Mouse (Mus musculus) embryonic facial prominence, embryonic 15.5 days (tissue): ENCODE data around the gene Cavin3. TPM values are rescaled to one million over a fixed set of nuclear protein-coding genes. Genes with fewer than 3 reads are reported as not detected.

Experiments
- ATAC-seq: fragments of 200-750 bp; cut with Nextera tagmentation; 2 replicates; pipeline ENCODE4 v1.8.0; 2017; ENCODE audit warnings: low read depth, moderate TSS enrichment; ENCODE audit not compliant: insufficient number of reproducible peaks, low FRiP score, low TSS enrichment
- H3K27ac ChIP-seq: fragments of 300-500 bp; sonication (generic); replicated peaks from 2 replicates; pipeline ENCODE4 v1.5.1; 2015; ENCODE audit warnings: mild to moderate bottlenecking, inconsistent platforms
- H3K27me3 ChIP-seq: fragments of 300-500 bp; sonication (generic); 2 replicates; pipeline ENCODE4 v1.6.1; 2015; ENCODE audit warnings: inconsistent platforms
- H3K36me3 ChIP-seq: fragments of 300-500 bp; sonication (generic); 2 replicates; pipeline ENCODE4 v1.6.1; 2015; ENCODE audit warnings: mild to moderate bottlenecking, inconsistent platforms
- H3K4me1 ChIP-seq: fragments of 300-500 bp; sonication (generic); 2 replicates; pipeline ENCODE4 v1.6.1; 2015; ENCODE audit warnings: inconsistent platforms
- H3K4me2 ChIP-seq: fragments of 300-500 bp; sonication (generic); replicated peaks from 2 replicates; pipeline ENCODE4 v1.6.1; 2015; ENCODE audit warnings: mild to moderate bottlenecking, inconsistent platforms
- H3K4me3 ChIP-seq: fragments of 300-500 bp; sonication (generic); replicated peaks from 2 replicates; pipeline ENCODE4 v1.5.1; 2015; ENCODE audit warnings: mild to moderate bottlenecking, inconsistent platforms
- H3K9ac ChIP-seq: fragments of 300-500 bp; sonication (generic); 2 replicates; pipeline ENCODE4 v1.6.1; 2015; ENCODE audit warnings: inconsistent platforms
- H3K9me3 ChIP-seq: fragments of 300-500 bp; sonication (generic); replicated peaks from 2 replicates; pipeline ENCODE4 v1.6.1; 2016; ENCODE audit warnings: inconsistent platforms
- WGBS: fragments of 180-500 bp; shearing (Covaris S2); methylation state at CpG from one replicate; pipeline ENCODE4 v1.1.7; 2015; 5-methylcytosine and 5-hydroxymethylcytosine counted together
- polyA plus RNA-seq: library from polyadenylated mRNA; unstranded; fragments of >200 nt; fragmentation: Nextera tagmentation; extraction: Ambion mirVana; gene quantifications from 2 replicates; pipeline ENCODE4 v1.2.1, GENCODE M21; 2015

The Cavin3 gene
- polyA plus RNA-seq, 1 experiment from 2014 or later, result 150 TPM

DNA sequence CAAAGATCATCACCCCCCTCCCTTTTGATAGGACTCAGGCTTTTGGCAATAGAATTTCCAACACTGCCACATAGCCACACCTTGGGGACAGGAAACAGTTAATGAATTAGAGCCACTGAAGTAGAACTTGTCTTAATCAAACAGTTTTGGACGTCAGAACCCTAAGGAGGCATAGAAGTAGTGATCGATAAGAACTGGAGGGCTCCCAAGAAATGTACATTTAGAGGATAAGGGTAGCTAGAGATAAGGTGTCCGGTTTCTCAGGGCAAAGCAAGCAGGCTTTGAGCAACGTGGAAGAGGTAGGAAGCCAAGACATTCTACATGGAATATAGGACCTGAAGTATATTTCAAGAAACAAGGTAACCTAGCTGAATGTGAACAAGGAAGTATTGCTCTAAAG is 40.7 kb downstream of the Cavin3 start:
- Histone ChIP-seq H3K27ac (no peak overlapping the region), H3K4me1 (peaks cover 8% of the 10 kb centered on the region; the same call in 1 of the 2 replicates), H3K9me3 (no peaks in the 10 kb centered on the region), H3K27me3 (no peaks in the 10 kb centered on the region), H3K4me2 (no peak overlapping the region), H3K4me3 (no peak overlapping the region), H3K36me3 (no peaks in the 10 kb centered on the region), H3K9ac (no peak overlapping the region)
- ATAC-seq, result no peak
- 57% methylated on average over 4 of the region's 4 CpGs for WGBS

GRCm38 (mm10) chr7:105437979-105438772 is 43.9 kb downstream of the Cavin3 start:
- Histone ChIP-seq H3K9ac (no peak overlapping the region), H3K27ac (no peak overlapping the region), H3K27me3 (no peaks in the 10 kb centered on the region), H3K4me2 (no peak overlapping the region), H3K4me1 (peaks cover 8% of the 10 kb centered on the region; the same call in 1 of the 2 replicates), H3K36me3 (no peaks in the 10 kb centered on the region), H3K9me3 (no peaks in the 10 kb centered on the region), H3K4me3 (no peak overlapping the region)
- no peak for ATAC-seq
- 57% methylated on average over 7 of the region's 7 CpGs for WGBS

- Histone ChIP-seq H3K4me1 (peaks cover 8% of the 10 kb centered on the region; the same call in 1 of the 2 replicates), H3K9me3 (no peaks in the 10 kb centered on the region), H3K4me2 (no peak overlapping the region), H3K36me3 (no peaks in the 10 kb centered on the region), H3K27ac (no peak overlapping the region), H3K9ac (no peak overlapping the region), H3K4me3 (no peak overlapping the region), H3K27me3 (no peaks in the 10 kb centered on the region)
- no peak for ATAC-seq
- WGBS, result 86% methylated on average over 22 of the region's 22 CpGs
Observed at GRCm38 (mm10) chr7:105434798-105435197, 47.3 kb downstream of the Cavin3 start.

DNA sequence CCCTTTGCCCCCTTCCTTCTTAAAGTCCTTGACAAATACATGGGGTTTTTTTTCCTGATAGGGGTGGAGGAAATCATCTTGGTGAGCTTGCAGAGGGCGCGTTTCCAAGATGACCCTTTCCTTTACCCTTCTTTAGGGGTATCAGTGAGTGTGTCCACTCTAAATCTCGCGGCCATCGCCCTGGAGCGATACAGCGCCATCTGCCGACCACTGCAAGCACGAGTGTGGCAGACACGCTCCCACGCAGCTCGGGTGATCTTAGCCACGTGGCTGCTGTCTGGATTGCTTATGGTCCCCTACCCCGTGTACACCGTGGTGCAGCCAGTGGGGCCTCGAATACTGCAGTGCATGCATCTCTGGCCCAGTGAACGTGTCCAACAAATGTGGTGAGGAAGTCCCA is 48.2 kb downstream of the Cavin3 start:
- Histone ChIP-seq H3K9ac (no peak overlapping the region), H3K4me1 (peaks cover 8% of the 10 kb centered on the region; the same call in 1 of the 2 replicates), H3K36me3 (no peaks in the 10 kb centered on the region), H3K4me3 (no peak overlapping the region), H3K9me3 (no peaks in the 10 kb centered on the region), H3K4me2 (no peak overlapping the region), H3K27ac (no peak overlapping the region), H3K27me3 (0 out of 2 replicates have a peak, but pooled peaks cover 3% of the 10 kb centered on the region)
- no peak for ATAC-seq
- WGBS, result 82% methylated on average over 17 of the region's 17 CpGs

GRCm38 (mm10) chr7:105432058-105432457 is 50.0 kb downstream of the Cavin3 start:
- no peak for ATAC-seq
- 65% methylated on average over 1 of the region's 1 CpGs for WGBS
- Histone ChIP-seq H3K9ac (no peak overlapping the region), H3K27me3 (peaks cover 15% of the 10 kb centered on the region), H3K4me2 (no peak overlapping the region), H3K27ac (no peak overlapping the region), H3K36me3 (no peaks in the 10 kb centered on the region), H3K9me3 (no peaks in the 10 kb centered on the region), H3K4me1 (no peaks in the 10 kb centered on the region), H3K4me3 (no peak overlapping the region)

Other genes starting within 250 kb of the Cavin3 start
- gene Olfr688, start 194.2 kb downstream of the Cavin3 start, polyA plus RNA-seq, result 0.17 TPM in 1 of 2 replicates, not detected in the other
- gene Olfr689, start 171.1 kb downstream of the Cavin3 start, polyA plus RNA-seq, result 0.20 and 0.53 TPM in 2 replicates
- gene Olfr690, start 148.2 kb downstream of the Cavin3 start, polyA plus RNA-seq, result 0.13 and 0.24 TPM in 2 replicates
- gene Olfr691, start 140.0 kb downstream of the Cavin3 start, polyA plus RNA-seq, result 0.33 and 0.41 TPM in 2 replicates
- 0.33 and 0.39 TPM in 2 replicates for gene Olfr692, start 114.1 kb downstream of the Cavin3 start, polyA plus RNA-seq
- not detected in 2 replicates for gene Gm5901, start 107.3 kb downstream of the Cavin3 start, polyA plus RNA-seq
- gene Fam160a2, start 82.2 kb downstream of the Cavin3 start, polyA plus RNA-seq, result 41.3 and 44.0 TPM in 2 replicates
- 0.51 and 0.87 TPM in 2 replicates for gene Cnga4, start 77.7 kb downstream of the Cavin3 start, polyA plus RNA-seq
- 0.48 and 0.49 TPM in 2 replicates for gene Cckbr, start 56.6 kb downstream of the Cavin3 start, polyA plus RNA-seq
- gene Smpd1, start 72.1 kb upstream of the Cavin3 start, polyA plus RNA-seq, result 54.6 and 58.9 TPM in 2 replicates
- 53.1 and 63.4 TPM in 2 replicates for gene Apbb1, start 99.4 kb upstream of the Cavin3 start, polyA plus RNA-seq
- 0.32 and 0.33 TPM in 2 replicates for gene Hpx, start 117.8 kb upstream of the Cavin3 start, polyA plus RNA-seq
- 45.2 and 48.1 TPM in 2 replicates for gene Trim3, start 151.3 kb upstream of the Cavin3 start, polyA plus RNA-seq
- 204 and 209 TPM in 2 replicates for gene Timm10b, start 157.8 kb upstream of the Cavin3 start, polyA plus RNA-seq
- gene Arfip2, start 158.1 kb upstream of the Cavin3 start, polyA plus RNA-seq, result 96.7 and 97.7 TPM in 2 replicates
- gene Gm45799, start 158.3 kb upstream of the Cavin3 start, polyA plus RNA-seq, result 30.0 and 33.1 TPM in 2 replicates
- gene Dnhd1, start 168.5 kb upstream of the Cavin3 start, polyA plus RNA-seq, result 1.1 and 2.8 TPM in 2 replicates